Mouse (Mus musculus) Patski (cell line): ENCODE data around the gene Gm9837. TPM values are rescaled to one million over a fixed set of nuclear protein-coding genes. Genes with fewer than 3 reads are reported as not detected.

Source experiments
- ATAC-seq: fragments of 100-300 bp; one replicate; pipeline ENCODE4 v1.8.0; 2021
- CTCF ChIA-PET: fragments of 350-600 bp; sonication (Branson Sonifier 250); formaldehyde crosslinking; loops from one replicate; lab custom pipeline; 2022; ENCODE audit warnings: inconsistent platforms; lab: Charles Lee
- POLR2A ChIA-PET: fragments of 350-600 bp; sonication (Branson Sonifier 250); formaldehyde crosslinking; loops from one replicate; lab custom pipeline; 2022; ENCODE audit warnings: antibody characterized with exemption, inconsistent platforms; lab: Charles Lee
- DNase-seq: peaks from one replicate; pipeline ENCODE4 v3.0.0-alpha.2; 2011; ENCODE audit warnings: low read depth, low spot score
- H3K27me3 ChIP-seq: fragments of 371-371 bp; one replicate; pipeline ENCODE4 v1.5.1; 2021
- CTCF ChIP-seq: fragments of 100-300 bp; IDR thresholded peaks from one replicate; pipeline ENCODE4 v1.5.1; 2021
- in situ Hi-C: fragments of 300-500 bp; cut with MboI; formaldehyde crosslinking; loops from 3 replicates; pipeline ENCODE4 v1.11.1; 2018; ENCODE audit warnings: low pct_unique_long_range_greater_than_20kb, mixed read lengths
- polyA plus RNA-seq: library from polyadenylated mRNA; unstranded; gene quantifications from one replicate; pipeline ENCODE4 v1.2.3, GENCODE M21; 2021

The Gm9837 gene
- not detected for polyA plus RNA-seq

- ChIA-PET POLR2A (interaction anchor here (0.5 to 0.6 kb wide), 2 partner anchors 99 to 1420 kb away, joined by 3 to 4 read pairs; no protein-coding TSS in a partner anchor), CTCF (interaction anchor here (0.7 to 1.3 kb wide), 10 partner anchors 9 to 267 kb away, joined by 3 to 5 read pairs (median 4); no protein-coding TSS in a partner anchor)
- ATAC-seq (peak; percentile 69), DNase-seq (no peak)
- in situ Hi-C loops: loop anchor here (5.0 to 25.0 kb wide), 3 partner anchors 117 to 417 kb away; partner anchors contain the start of gene Slc22a5
- TF ChIP-seq CTCF: peak; percentile 96
- H3K27me3 ChIP-seq: peaks cover 17% of the 10 kb centered on the region
Measured at GRCm38 (mm10) chr11:53469968-53470695, at the start of gene Gm9837. Gm9837 (minus strand) TSS chr11:53470479.

DNA sequence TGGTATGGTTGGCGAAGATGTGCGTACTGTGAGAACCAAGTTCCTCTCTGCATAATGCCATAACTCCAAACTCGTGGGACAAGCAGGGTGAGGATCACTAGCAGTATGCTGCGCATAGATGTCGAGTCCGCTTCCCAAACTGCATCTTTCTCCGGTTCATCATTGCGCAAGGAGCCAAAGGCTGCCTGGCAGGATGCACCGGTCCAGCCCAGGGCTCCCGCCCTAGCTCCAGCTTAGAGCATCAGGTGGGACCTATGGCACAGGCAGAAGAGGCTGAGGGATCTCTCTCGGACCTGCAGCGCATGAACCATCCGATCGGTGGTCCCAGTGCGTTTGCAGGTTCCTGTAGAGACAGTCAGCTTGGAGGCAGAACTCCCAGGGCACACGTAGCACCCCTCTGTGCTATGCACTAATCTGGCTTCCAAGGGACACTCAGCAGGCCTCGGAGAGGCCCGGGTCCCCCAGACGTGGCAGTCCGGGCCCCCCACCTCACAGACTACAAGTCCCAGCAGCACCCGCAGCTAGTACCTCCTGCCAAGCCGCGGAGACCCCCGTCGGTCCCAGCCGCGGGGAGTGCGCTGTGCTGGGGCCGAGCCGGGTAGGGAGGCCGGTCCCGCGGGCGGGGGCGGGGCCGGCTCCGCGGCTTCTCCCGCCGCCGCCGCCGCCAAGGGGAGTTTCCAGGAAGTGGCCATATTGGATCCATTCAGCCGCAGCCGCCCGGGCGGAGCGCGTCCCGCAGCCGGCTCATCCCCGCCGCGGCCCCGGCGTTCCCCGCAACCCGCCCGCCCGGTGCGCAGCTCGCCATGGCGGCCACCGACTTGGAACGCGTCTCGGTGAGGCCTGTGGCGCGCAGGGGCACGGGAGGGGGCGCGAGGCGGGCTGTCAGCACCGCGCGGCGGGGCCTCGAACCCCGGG lies 49.2 kb upstream of the Gm9837 start, which contains the start of gene Sept8:
TSS of gene Sept8 (plus strand) at position 51 of the 915 bp plus-strand sequence.
- ChIA-PET POLR2A (interaction anchor here (1.0 to 1.2 kb wide), 2 partner anchors 11 to 12 kb away, joined by 3 read pairs; no protein-coding TSS in a partner anchor), CTCF (no interaction called here)
- DNase-seq (no peak), ATAC-seq (peak; percentile 61)
- in situ Hi-C loops: no loop called here
- no peak for TF ChIP-seq CTCF
- no peaks in the 10 kb centered on the region for H3K27me3 ChIP-seq

- no peak for ATAC-seq
- in situ Hi-C loops: no loop called here
Measured at GRCm38 (mm10) chr11:53518759-53519158, 48.5 kb upstream of the Gm9837 start.

DNA sequence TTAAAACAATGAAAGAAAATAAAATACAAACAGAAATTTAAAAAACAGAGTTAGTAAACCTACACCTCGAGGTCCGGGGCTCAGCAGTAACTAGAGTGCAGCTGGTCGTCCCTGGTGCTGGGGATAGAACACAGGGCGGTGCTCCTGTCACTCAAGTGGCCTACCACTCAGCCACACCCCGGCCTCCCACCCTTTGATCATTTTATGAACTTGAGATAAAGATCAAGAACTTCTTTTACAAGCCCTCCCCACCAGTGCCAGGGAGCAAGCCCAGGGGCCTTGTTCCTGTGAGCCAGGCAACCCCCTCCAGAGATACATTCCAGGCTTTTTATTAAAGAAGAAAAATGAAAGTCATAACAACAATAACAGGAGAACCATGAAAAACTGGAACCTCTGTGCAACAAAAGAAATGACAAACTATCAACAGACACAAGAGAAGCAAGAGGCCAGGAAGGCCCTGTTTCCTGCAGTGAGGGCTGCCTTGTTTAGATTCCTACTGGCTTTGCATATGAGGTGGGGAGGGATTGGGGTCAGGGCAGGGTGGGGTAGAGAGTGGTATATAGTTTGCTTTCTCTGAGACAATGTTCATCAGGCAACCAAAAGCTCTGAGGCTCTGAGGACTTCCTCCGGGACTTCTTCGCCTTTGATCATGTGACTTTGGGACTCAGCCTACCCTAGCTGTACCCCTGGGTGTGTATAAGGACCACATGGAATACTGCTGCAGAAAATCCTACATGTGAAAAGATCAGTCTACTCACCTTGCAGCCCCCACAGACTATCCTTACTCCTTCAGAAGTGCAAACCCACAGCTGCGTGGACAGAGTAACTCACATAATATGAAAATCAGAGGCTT lies 46.7 kb upstream of the Gm9837 start:
- no peak for ATAC-seq
- CTCF ChIA-PET: no interaction called here
- POLR2A ChIA-PET: no interaction called here
- no peak for TF ChIP-seq CTCF
- no peaks in the 10 kb centered on the region for H3K27me3 ChIP-seq
- in situ Hi-C loops: no loop called here
- DNase-seq: no peak

More at GRCm38 (mm10) chr11:53518759-53519158, 48.5 kb upstream of the Gm9837 start:
- CTCF ChIA-PET: no interaction called here
- no peak for TF ChIP-seq CTCF
- DNase-seq: no peak
- no peaks in the 10 kb centered on the region for H3K27me3 ChIP-seq
- POLR2A ChIA-PET: interaction anchor here (1.0 kb wide), 1 partner anchor 10 kb away, joined by 3 read pairs; no protein-coding TSS in a partner anchor

- no peak for DNase-seq
- in situ Hi-C loops: no loop called here
- H3K27me3 ChIP-seq: no peaks in the 10 kb centered on the region
- POLR2A ChIA-PET: no interaction called here
- no peak for ATAC-seq
- TF ChIP-seq CTCF: no peak
- CTCF ChIA-PET: no interaction called here
Measured at GRCm38 (mm10) chr11:53510351-53510750, 40.1 kb upstream of the Gm9837 start.

GRCm38 (mm10) chr11:53508591-53508990 lies 38.3 kb upstream of the Gm9837 start:
- DNase-seq (no peak), ATAC-seq (no peak)
- H3K27me3 ChIP-seq: no peaks in the 10 kb centered on the region
- ChIA-PET CTCF (interaction anchor here (1.0 kb wide), 1 partner anchor 42 kb away, joined by 3 read pairs; no protein-coding TSS in a partner anchor), POLR2A (interaction anchor here (1.1 kb wide), 1 partner anchor 11 kb away, joined by 3 read pairs; the partner anchor contains the start of gene Sept8)
- no peak for TF ChIP-seq CTCF
- in situ Hi-C loops: no loop called here

GRCm38 (mm10) chr11:53508152-53508551 lies 37.9 kb upstream of the Gm9837 start:
- no peak for ATAC-seq

DNA sequence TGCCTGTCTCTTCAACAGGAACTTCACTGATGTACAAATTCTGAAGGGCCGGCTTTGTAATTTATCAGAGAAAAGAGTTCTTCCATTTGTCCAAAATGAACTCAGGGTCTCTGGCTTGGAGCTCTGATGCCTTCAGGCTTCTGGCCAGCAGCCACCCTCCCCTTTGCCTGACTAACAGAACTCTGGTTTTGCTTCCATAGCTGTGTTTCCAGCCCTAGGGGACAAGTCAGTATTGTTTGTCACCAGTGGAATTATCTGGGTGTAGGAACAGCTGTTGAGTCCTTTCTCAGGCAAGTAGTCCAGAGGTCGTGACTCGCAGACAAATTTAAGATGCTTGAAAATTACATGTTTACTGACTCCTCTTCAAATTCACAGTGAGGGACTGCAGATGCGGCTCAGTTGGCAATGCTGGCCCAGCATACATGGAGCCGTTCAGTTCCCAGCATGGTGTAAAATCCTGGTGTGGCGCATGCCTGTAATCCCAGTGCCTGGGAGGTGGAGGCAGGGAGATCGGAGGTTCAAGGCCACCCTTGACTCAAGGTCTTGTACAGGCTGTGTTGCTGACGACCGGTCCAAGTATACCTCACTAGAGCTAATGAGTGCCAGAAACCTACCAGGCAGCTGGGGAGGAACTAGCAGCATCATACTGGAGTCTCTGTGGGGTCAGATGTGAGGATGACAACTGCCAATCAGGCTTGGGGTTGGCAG lies 37.0 kb upstream of the Gm9837 start:
- ChIA-PET POLR2A (interaction anchor here (0.8 kb wide), 1 partner anchor 13 kb away, joined by 3 read pairs; no protein-coding TSS in a partner anchor), CTCF (interaction anchor here (1.0 to 1.4 kb wide), 2 partner anchors 17 to 60 kb away, joined by 3 read pairs; partner anchors contain the start of gene Kif3a)
- DNase-seq: no peak
- TF ChIP-seq CTCF: no peak
- no peak for ATAC-seq
- in situ Hi-C loops: no loop called here
- no peaks in the 10 kb centered on the region for H3K27me3 ChIP-seq

More at GRCm38 (mm10) chr11:53508152-53508551, 37.9 kb upstream of the Gm9837 start:
- in situ Hi-C loops: no loop called here
- no peak for TF ChIP-seq CTCF
- no peaks in the 10 kb centered on the region for H3K27me3 ChIP-seq
- ChIA-PET CTCF (interaction anchor here (1.0 to 1.4 kb wide), 3 partner anchors 17 to 59 kb away, joined by 3 read pairs; partner anchors contain the start of gene Kif3a), POLR2A (interaction anchor here (0.8 to 1.1 kb wide), 2 partner anchors 11 to 12 kb away, joined by 3 read pairs; partner anchors contain the start of gene Sept8)
- no peak for DNase-seq
